Mouse (Mus musculus) liver, postnatal 0 days (tissue): ENCODE measurements at regions not wholly inside any gene's neighbourhood (a gene's known extent, or its start where the extent isn't known, plus 50 kb on each side); places are given as distances from the start of the nearest gene placed in this dataset.

Experiments
- ATAC-seq: fragments of 200-750 bp; cut with Nextera tagmentation; 2 replicates; pipeline ENCODE4 v1.8.0; 2017; ENCODE audit warnings: mild to moderate bottlenecking, moderate library complexity
- DNase-seq: peaks from one replicate; pipeline ENCODE4 v3.0.0-alpha.2; 2016
- H3K27ac ChIP-seq: fragments of 300-500 bp; sonication (generic); 2 replicates; pipeline ENCODE4 v1.5.1; 2014; ENCODE audit warnings: antibody characterized with exemption, moderate library complexity, mild to moderate bottlenecking, low read depth
- H3K27me3 ChIP-seq: fragments of 300-500 bp; sonication (generic); 2 replicates; pipeline ENCODE4 v1.6.1; 2014; ENCODE audit warnings: low read length, control low read depth, mixed read lengths; ENCODE audit not compliant: insufficient read depth
- H3K36me3 ChIP-seq: fragments of 300-500 bp; sonication (generic); replicated peaks from 2 replicates; pipeline ENCODE4 v1.6.1; 2014; ENCODE audit warnings: mild to moderate bottlenecking, control low read depth, low read length, moderate library complexity, mixed read lengths; ENCODE audit not compliant: insufficient read depth
- H3K4me1 ChIP-seq: fragments of 300-500 bp; sonication (generic); 2 replicates; pipeline ENCODE4 v1.6.1; 2014; ENCODE audit warnings: antibody characterized with exemption, mild to moderate bottlenecking, control low read depth; ENCODE audit not compliant: insufficient read depth
- H3K4me2 ChIP-seq: fragments of 300-500 bp; sonication (generic); 2 replicates; pipeline ENCODE4 v1.6.1; 2014; ENCODE audit warnings: low read depth, mild to moderate bottlenecking, low read length, moderate library complexity, mixed read lengths
- H3K4me3 ChIP-seq: fragments of 300-500 bp; sonication (generic); 2 replicates; pipeline ENCODE4 v1.5.1; 2014; ENCODE audit warnings: low read depth, low read length
- H3K9ac ChIP-seq: fragments of 300-500 bp; sonication (generic); replicated peaks from 2 replicates; pipeline ENCODE4 v1.6.1; 2014; ENCODE audit warnings: mild to moderate bottlenecking, moderate library complexity
- H3K9me3 ChIP-seq: fragments of 300-500 bp; sonication (generic); 2 replicates; pipeline ENCODE4 v1.6.1; 2016; ENCODE audit warnings: mild to moderate bottlenecking, control low read depth, low read length, mixed read lengths
- CTCF ChIP-seq: sonication (generic); IDR thresholded peaks from 2 replicates; pipeline ENCODE4 v1.5.1; 2016; ENCODE audit warnings: antibody characterized with exemption, low read depth
- EP300 ChIP-seq: IDR thresholded peaks from 2 replicates; pipeline ENCODE4 v1.6.1; 2016; ENCODE audit warnings: antibody characterized with exemption, low read depth, mild to moderate bottlenecking
- WGBS: fragments of 180-500 bp; shearing (Covaris S2); extraction: QIAGEN DNeasy Blood & Tissue Kit; methylation state at CpG from one replicate; pipeline ENCODE4 v1.1.7; 2014; ENCODE audit not compliant: insufficient replicate concordance; 5-methylcytosine and 5-hydroxymethylcytosine counted together

- DNase-seq = peak; percentile 73
- peak; percentile 94 for ATAC-seq
- WGBS = 60% methylated on average over 7 of the region's 7 CpGs
These were observed 236.0 kb downstream of the Gm11011 start for GRCm38 (mm10) chr2:169351547-169351946.

GRCm38 (mm10) chr2:169346107-169346506 lies 241.4 kb downstream of the Gm11011 start:
- no peak overlapping the region for H3K9ac ChIP-seq
- WGBS = 65% methylated on average over 10 of the region's 10 CpGs
- no peaks in the 10 kb centered on the region for H3K27me3 ChIP-seq
- no peak for DNase-seq
- no peaks in the 10 kb centered on the region for H3K9me3 ChIP-seq
- no peak overlapping the region for H3K4me3 ChIP-seq
- no peak overlapping the region for H3K4me2 ChIP-seq
- no peaks in the 10 kb centered on the region for H3K4me1 ChIP-seq
- no peaks in the 10 kb centered on the region for H3K36me3 ChIP-seq
- TF ChIP-seq CTCF (no peak), EP300 (no peak)
- no peak for ATAC-seq
- H3K27ac ChIP-seq = no peak overlapping the region

More at GRCm38 (mm10) chr2:169351547-169351946, 236.0 kb downstream of the Gm11011 start:
- H3K9me3 ChIP-seq = no peaks in the 10 kb centered on the region
- no peaks in the 10 kb centered on the region for H3K36me3 ChIP-seq
- no peak overlapping the region for H3K4me3 ChIP-seq
- H3K27me3 ChIP-seq = no peaks in the 10 kb centered on the region
- TF ChIP-seq EP300 (peak; percentile 62; the same call in 1 of the 2 replicates), CTCF (no peak)
- no peak overlapping the region for H3K9ac ChIP-seq
- 0 out of 2 replicates have a peak, but pooled peaks cover 6% of the 10 kb centered on the region for H3K4me1 ChIP-seq
- peak overlapping the region; percentile 64 for H3K27ac ChIP-seq
- no peak overlapping the region for H3K4me2 ChIP-seq

DNA sequence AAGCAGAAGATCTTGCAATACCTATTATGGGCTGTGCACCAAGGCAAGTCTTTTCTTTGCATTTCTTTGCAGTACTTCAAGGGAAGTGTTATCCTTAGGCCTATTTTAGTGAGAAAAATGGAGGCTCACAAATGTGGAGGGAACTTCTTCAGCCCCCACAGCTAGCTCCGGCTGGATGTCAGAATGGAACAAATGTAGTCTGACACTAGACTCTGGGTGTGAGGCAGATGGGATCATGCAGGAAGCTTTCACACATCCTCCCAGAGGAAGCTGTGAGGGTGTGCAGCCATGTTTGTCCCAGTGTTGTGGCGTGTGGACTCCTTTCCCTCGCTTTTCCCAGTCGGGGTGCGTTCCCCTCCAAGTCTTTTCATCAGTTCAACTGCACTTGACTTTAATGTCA lies 268.0 kb downstream of the Gm11011 start:
- H3K4me3 ChIP-seq = no peak overlapping the region
- no peak overlapping the region for H3K27ac ChIP-seq
- WGBS = 76% methylated on average over 5 of the region's 5 CpGs
- DNase-seq = no peak
- H3K9ac ChIP-seq = no peak overlapping the region
- H3K36me3 ChIP-seq = no peaks in the 10 kb centered on the region
- no peak for ATAC-seq
- no peak overlapping the region for H3K4me2 ChIP-seq
- no peaks in the 10 kb centered on the region for H3K4me1 ChIP-seq
- no peaks in the 10 kb centered on the region for H3K9me3 ChIP-seq
- no peak for TF ChIP-seq CTCF
- TF ChIP-seq EP300 = no peak
- no peaks in the 10 kb centered on the region for H3K27me3 ChIP-seq

- DNase-seq = no peak
- ATAC-seq = no peak
- H3K9ac ChIP-seq = no peak overlapping the region
- H3K4me3 ChIP-seq = no peak overlapping the region
- WGBS = 55% methylated on average over 2 of the region's 2 CpGs
- H3K9me3 ChIP-seq = no peaks in the 10 kb centered on the region
- H3K36me3 ChIP-seq = no peaks in the 10 kb centered on the region
- H3K27ac ChIP-seq = no peak overlapping the region
- TF ChIP-seq CTCF (no peak), EP300 (no peak)
- no peaks in the 10 kb centered on the region for H3K27me3 ChIP-seq
- H3K4me1 ChIP-seq = no peaks in the 10 kb centered on the region
- H3K4me2 ChIP-seq = no peak overlapping the region
These were observed 273.1 kb downstream of the Gm11011 start for GRCm38 (mm10) chr2:169314396-169314930.

DNA sequence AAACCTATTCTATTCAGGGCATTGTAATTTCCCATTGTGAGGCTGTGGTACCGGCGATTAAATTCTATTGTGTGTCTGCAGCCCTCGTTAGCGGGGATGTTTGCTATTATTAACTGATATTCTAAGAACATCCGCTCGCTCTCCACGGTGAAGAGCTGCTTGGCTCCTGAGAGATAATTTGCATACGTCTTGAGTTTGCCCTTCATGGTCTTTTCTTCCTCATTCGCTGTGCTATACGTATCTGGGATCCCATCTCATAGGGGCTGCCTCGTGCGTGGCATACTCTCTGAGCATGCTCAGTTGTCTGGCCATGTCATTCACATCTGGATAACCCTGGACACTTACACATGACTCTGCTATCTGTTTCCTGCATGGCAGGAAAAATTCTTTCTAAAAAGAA lies 275.7 kb downstream of the Gm11011 start:
- H3K4me1 ChIP-seq = no peaks in the 10 kb centered on the region
- H3K36me3 ChIP-seq = no peaks in the 10 kb centered on the region
- H3K9me3 ChIP-seq = no peaks in the 10 kb centered on the region
- H3K4me3 ChIP-seq = no peak overlapping the region
- no peak overlapping the region for H3K9ac ChIP-seq
- ATAC-seq (no peak), DNase-seq (no peak)
- H3K27me3 ChIP-seq = no peaks in the 10 kb centered on the region
- H3K4me2 ChIP-seq = no peak overlapping the region
- H3K27ac ChIP-seq = no peak overlapping the region
- 61% methylated on average over 12 of the region's 12 CpGs for WGBS
- TF ChIP-seq CTCF = no peak
- no peak for TF ChIP-seq EP300

DNA sequence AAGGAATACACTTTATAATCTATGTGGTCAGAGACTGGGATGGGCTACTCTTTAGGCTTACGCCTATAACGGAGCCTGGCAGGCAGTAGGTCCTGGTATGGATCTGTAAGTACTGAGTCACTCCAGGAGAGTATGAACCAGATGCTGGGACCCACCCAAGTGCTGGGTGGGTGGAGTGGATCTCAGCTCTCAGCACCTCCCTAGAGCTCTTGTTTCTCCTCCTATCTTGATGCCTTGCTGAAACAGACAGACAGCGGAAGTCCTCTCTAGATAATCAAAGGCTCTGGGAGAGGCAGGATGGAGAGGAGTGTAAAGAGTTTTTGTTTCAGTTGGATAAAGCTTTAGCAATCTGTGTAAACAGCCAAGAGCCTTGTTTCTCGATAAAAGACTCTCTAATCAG lies 276.2 kb downstream of the Gm11011 start:
- Histone ChIP-seq H3K27me3 (no peaks in the 10 kb centered on the region), H3K9me3 (no peaks in the 10 kb centered on the region), H3K4me3 (no peak overlapping the region), H3K36me3 (no peaks in the 10 kb centered on the region), H3K4me2 (no peak overlapping the region), H3K4me1 (no peaks in the 10 kb centered on the region), H3K27ac (no peak overlapping the region), H3K9ac (no peak overlapping the region)
- TF ChIP-seq EP300 (no peak), CTCF (no peak)
- WGBS = 56% methylated on average over 4 of the region's 4 CpGs
- no peak for ATAC-seq
- DNase-seq = no peak

GRCm38 (mm10) chr2:169304360-169304759 lies 283.2 kb downstream of the Gm11011 start:
- H3K4me2 ChIP-seq = no peak overlapping the region
- no peaks in the 10 kb centered on the region for H3K36me3 ChIP-seq
- H3K4me3 ChIP-seq = no peak overlapping the region
- ATAC-seq (no peak), DNase-seq (no peak)
- H3K4me1 ChIP-seq = no peaks in the 10 kb centered on the region
- no peak overlapping the region for H3K9ac ChIP-seq
- TF ChIP-seq EP300 = no peak
- no peak for TF ChIP-seq CTCF
- 73% methylated on average over 3 of the region's 3 CpGs for WGBS
- no peaks in the 10 kb centered on the region for H3K9me3 ChIP-seq
- no peak overlapping the region for H3K27ac ChIP-seq
- no peaks in the 10 kb centered on the region for H3K27me3 ChIP-seq
